Mouse (Mus musculus) neural tube, embryonic 11.5 days (tissue): ENCODE data around the gene Ces2e. TPM values are rescaled to one million over a fixed set of nuclear protein-coding genes. Genes with fewer than 3 reads are reported as not detected.

Source experiments
- ATAC-seq: fragments of 200-750 bp; cut with Nextera tagmentation; 2 replicates; pipeline ENCODE4 v1.8.0; 2017; ENCODE audit warnings: moderate number of reproducible peaks, mild to moderate bottlenecking, moderate TSS enrichment, moderate library complexity; ENCODE audit not compliant: insufficient read depth, low FRiP score, low TSS enrichment
- DNase-seq: peaks from one replicate; pipeline ENCODE4 v3.0.0-alpha.2; 2015; ENCODE audit warnings: low spot score
- H3K27ac ChIP-seq: fragments of 300-500 bp; sonication (generic); 2 replicates; pipeline ENCODE4 v1.5.1; 2014; ENCODE audit warnings: low read depth, mild to moderate bottlenecking, low read length
- H3K27me3 ChIP-seq: fragments of 300-500 bp; sonication (generic); 2 replicates; pipeline ENCODE4 v1.6.1; 2014; ENCODE audit warnings: mild to moderate bottlenecking, low read length, mixed read lengths; ENCODE audit not compliant: control insufficient read depth, insufficient read depth
- H3K36me3 ChIP-seq: fragments of 300-500 bp; sonication (generic); 2 replicates; pipeline ENCODE4 v1.6.1; 2014; ENCODE audit warnings: mild to moderate bottlenecking, low read length, moderate library complexity, mixed read lengths; ENCODE audit not compliant: control insufficient read depth, insufficient read depth
- H3K4me1 ChIP-seq: fragments of 300-500 bp; sonication (generic); 2 replicates; pipeline ENCODE4 v1.6.1; 2014; ENCODE audit warnings: low read length, mixed read lengths; ENCODE audit not compliant: control insufficient read depth, insufficient read depth
- H3K4me2 ChIP-seq: fragments of 300-500 bp; sonication (generic); 2 replicates; pipeline ENCODE4 v1.6.1; 2014; ENCODE audit warnings: low read depth, mild to moderate bottlenecking, moderate library complexity
- H3K4me3 ChIP-seq: fragments of 300-500 bp; sonication (generic); 2 replicates; pipeline ENCODE4 v1.5.1; 2014; ENCODE audit warnings: low read depth, low read length
- H3K9ac ChIP-seq: fragments of 300-500 bp; sonication (generic); 2 replicates; pipeline ENCODE4 v1.6.1; 2014; ENCODE audit warnings: mild to moderate bottlenecking, low read length
- H3K9me3 ChIP-seq: fragments of 300-500 bp; sonication (generic); 2 replicates; pipeline ENCODE4 v1.6.1; 2016; ENCODE audit warnings: low read length; ENCODE audit not compliant: control insufficient read depth
- WGBS: fragments of 180-500 bp; shearing (Covaris S2); extraction: QIAGEN DNeasy Blood & Tissue Kit; methylation state at CpG from one replicate; pipeline ENCODE4 v1.1.7; 2014; 5-methylcytosine and 5-hydroxymethylcytosine counted together
- polyA plus RNA-seq: library from polyadenylated mRNA; unstranded; fragments of >200 nt; fragmentation: Nextera tagmentation; extraction: Ambion mirVana; gene quantifications from 2 replicates; pipeline ENCODE4 v1.2.1, GENCODE M21; 2014

Ces2e gene
- polyA plus RNA-seq, 1 experiment from 2014 or later: not detected

DNA sequence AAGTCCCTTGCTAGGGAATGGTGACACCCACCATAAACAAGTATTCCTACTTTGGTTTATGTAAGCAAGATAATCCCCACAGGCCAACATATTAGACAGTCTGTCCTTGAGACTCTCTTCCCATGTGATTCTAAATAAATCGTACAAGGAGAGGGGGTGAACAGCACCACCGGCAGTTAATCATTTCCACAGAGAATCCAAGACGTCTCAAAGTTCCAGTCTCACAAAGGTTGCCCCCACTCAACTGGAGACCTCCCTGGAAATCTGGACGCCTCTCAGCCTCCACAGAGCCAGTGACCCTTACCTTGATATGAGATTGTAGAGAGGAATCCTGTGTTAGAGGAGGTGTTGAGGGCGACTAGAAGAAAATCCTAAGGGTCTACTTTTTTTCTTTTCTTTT lies 23.0 kb downstream of the Ces2e start:
- no peaks in the 10 kb centered on the region for H3K36me3 ChIP-seq
- no peak overlapping the region for H3K4me2 ChIP-seq
- WGBS: 74% methylated on average over 5 of the region's 5 CpGs
- no peak overlapping the region for H3K27ac ChIP-seq
- no peaks in the 10 kb centered on the region for H3K4me1 ChIP-seq
- ATAC-seq (no peak), DNase-seq (no peak)
- no peaks in the 10 kb centered on the region for H3K27me3 ChIP-seq
- H3K9ac ChIP-seq: no peak overlapping the region
- no peaks in the 10 kb centered on the region for H3K9me3 ChIP-seq
- no peak overlapping the region for H3K4me3 ChIP-seq

DNA sequence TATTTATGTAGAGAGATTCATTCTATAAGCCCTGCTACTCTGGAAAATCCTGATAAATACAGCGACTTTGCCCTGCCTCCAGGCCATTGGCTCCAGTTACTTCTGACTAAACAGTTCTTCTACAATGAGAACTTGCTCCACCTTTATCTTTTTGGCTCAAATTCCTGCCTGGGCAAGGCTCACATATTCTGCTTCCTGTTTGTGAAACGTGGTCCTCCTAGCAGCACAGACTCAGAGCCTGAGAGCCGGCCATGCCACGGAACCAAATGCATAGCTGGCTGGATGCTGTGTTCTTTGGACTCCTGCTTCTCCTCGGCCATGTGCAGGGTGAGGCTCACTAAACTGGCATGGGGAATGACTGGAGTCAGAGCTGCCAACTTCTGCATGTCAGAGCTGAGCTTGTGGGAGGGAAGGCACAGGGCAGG lies 35.5 kb downstream of the Ces2e start, which contains the start of gene Ces2g:
Ces2g (plus strand) TSS at position 182 of the 425 bp plus-strand sequence.
- Histone ChIP-seq H3K27me3 (no peaks in the 10 kb centered on the region), H3K4me2 (no peak within 1 kb of the TSS), H3K9me3 (no peaks in the 10 kb centered on the region), H3K4me1 (no peaks in the 10 kb centered on the region), H3K4me3 (no peak within 1 kb of the TSS), H3K36me3 (no peaks in the 10 kb centered on the region), H3K9ac (no peak within 1 kb of the TSS), H3K27ac (no peak within 1 kb of the TSS)
- WGBS: 71% methylated on average over 5 of the region's 5 CpGs
- no peak for DNase-seq
- no peak for ATAC-seq

DNA sequence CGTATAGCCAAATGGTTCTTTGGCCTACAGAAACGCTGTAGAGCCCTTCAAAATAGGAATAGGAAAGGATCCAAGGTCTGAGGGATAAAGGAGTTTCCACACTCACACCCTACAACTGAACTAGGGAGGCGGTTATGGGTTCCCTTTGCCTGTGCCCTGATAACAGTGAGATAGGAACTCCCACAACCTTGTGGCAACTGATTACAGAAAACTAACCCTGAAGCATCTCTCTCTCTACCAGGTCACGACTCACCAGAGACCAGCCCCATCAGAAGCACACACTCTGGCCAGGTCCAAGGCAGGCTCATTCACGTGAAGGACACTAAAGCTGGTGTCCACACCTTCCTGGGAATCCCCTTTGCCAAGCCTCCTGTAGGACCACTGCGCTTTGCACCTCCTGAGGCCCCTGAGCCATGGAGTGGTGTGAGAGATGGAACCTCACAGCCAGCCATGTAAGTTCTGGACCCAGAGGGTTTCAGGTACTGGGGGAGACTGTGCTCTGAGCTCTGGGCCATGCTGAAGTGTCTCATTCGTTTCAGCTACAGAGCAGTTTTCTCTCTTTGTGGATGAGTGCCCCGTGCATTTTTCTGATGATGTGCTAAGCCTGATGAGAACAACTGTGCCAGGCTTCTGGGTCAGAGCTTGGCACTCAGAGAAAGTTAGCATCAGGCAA lies 36.3 kb downstream of the Ces2e start:
- ATAC-seq: no peak
- WGBS: 75% methylated on average over 8 of the region's 8 CpGs
- Histone ChIP-seq H3K27ac (no peak overlapping the region), H3K9ac (no peak overlapping the region), H3K9me3 (no peaks in the 10 kb centered on the region), H3K4me2 (no peak overlapping the region), H3K4me1 (no peaks in the 10 kb centered on the region), H3K27me3 (no peaks in the 10 kb centered on the region), H3K4me3 (no peak overlapping the region), H3K36me3 (no peaks in the 10 kb centered on the region)
- no peak for DNase-seq

DNA sequence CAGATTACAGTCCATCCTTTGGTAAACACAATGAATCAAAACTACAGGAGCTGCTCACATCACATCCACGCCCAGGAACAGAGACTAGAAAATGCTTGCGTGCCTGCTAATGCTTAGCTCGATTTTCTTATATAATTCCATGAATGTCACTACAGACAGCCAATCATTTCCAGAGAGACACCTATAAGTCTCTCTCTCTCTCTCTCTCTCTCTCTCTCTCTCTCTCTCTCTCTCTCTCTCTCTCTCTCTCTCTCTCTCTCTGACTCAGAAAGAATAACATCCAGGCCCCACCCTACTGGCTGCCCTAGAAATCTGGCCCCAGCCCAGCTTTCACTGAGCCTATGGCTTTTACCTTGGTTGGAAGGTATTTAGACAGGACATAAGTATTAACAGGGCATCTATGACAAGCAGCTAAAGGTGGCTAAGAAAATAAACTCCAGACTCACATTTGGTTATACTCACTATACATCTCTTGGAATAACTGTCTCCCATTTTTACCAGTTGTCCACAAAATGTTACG lies 37.4 kb downstream of the Ces2e start:
- ATAC-seq (no peak), DNase-seq (no peak)
- H3K9me3 ChIP-seq: no peaks in the 10 kb centered on the region
- H3K4me3 ChIP-seq: no peak overlapping the region
- H3K4me2 ChIP-seq: no peak overlapping the region
- no peak overlapping the region for H3K9ac ChIP-seq
- H3K36me3 ChIP-seq: no peaks in the 10 kb centered on the region
- no peak overlapping the region for H3K27ac ChIP-seq
- H3K4me1 ChIP-seq: no peaks in the 10 kb centered on the region
- no peaks in the 10 kb centered on the region for H3K27me3 ChIP-seq
- WGBS: 90% methylated on average over 4 of the region's 4 CpGs

DNA sequence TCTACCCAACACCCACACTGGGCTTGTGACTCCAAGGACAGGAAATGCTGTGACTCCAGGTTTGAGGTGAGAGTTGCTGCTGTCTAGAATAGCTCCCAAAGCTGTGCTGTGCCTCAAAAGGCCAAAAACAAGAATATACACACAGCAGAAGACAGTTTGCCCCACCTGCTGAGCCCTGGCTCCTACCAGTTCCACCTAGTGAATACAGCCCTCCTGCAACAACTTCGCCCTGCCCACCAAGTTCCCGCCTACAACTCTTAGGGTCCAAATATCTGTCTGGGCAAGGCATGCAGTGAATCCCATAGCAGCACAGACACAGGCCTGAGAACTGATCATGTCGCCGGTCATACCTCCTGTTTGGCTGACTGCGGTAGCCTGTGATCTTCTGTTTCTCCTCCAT lies 58.1 kb downstream of the Ces2e start:
- no peak for DNase-seq
- H3K9me3 ChIP-seq: no peaks in the 10 kb centered on the region
- H3K27ac ChIP-seq: no peak overlapping the region
- H3K4me2 ChIP-seq: no peak overlapping the region
- no peaks in the 10 kb centered on the region for H3K27me3 ChIP-seq
- no peak overlapping the region for H3K4me3 ChIP-seq
- H3K9ac ChIP-seq: no peak overlapping the region
- no peaks in the 10 kb centered on the region for H3K4me1 ChIP-seq
- 93% methylated on average over 5 of the region's 5 CpGs for WGBS
- no peak for ATAC-seq
- no peaks in the 10 kb centered on the region for H3K36me3 ChIP-seq

Other genes with a start within 250 kb of the Ces2e start
- not detected in 2 replicates for gene Ces2a, start 192.3 kb upstream of the Ces2e start, polyA plus RNA-seq
- 0.12 TPM in 1 of 2 replicates, not detected in the other for gene Ces2b, start 94.7 kb upstream of the Ces2e start, polyA plus RNA-seq
- gene Ces2c, start 79.2 kb upstream of the Ces2e start, polyA plus RNA-seq: not detected in 2 replicates
- 0.26 TPM in 1 of 2 replicates, not detected in the other for gene Ces2f, start 21.1 kb downstream of the Ces2e start, polyA plus RNA-seq
- not detected in 2 replicates for gene Ces2g, start 35.5 kb downstream of the Ces2e start, polyA plus RNA-seq
- gene Ces2h, start 74.6 kb downstream of the Ces2e start, polyA plus RNA-seq: not detected in 2 replicates
- not detected in 2 replicates for gene Ces3a, start 122.3 kb downstream of the Ces2e start, polyA plus RNA-seq
- gene Ces3b, start 157.5 kb downstream of the Ces2e start, polyA plus RNA-seq: not detected in 2 replicates
- gene Ces4a, start 205.5 kb downstream of the Ces2e start, polyA plus RNA-seq: not detected in 2 replicates
- 75.4 and 79.8 TPM in 2 replicates for gene Cbfb, start 244.4 kb downstream of the Ces2e start, polyA plus RNA-seq